Mouse (Mus musculus): ENCODE data around the gene Pcolce2.

Gene Pcolce2

GRCm38 (mm10) chr9:95653363-95653762, 16.0 kb downstream of the Pcolce2 start:
- in situ Hi-C loops (cut with MboI; ENCODE audit: unreplicated experiment in 2 of 2): no loop called here

GRCm38 (mm10) chr9:95654356-95654755, 17.0 kb downstream of the Pcolce2 start:
- in situ Hi-C loops (cut with MboI; ENCODE audit: unreplicated experiment in 2 of 2): no loop called here

GRCm38 (mm10) chr9:95657941-95658340, 20.5 kb downstream of the Pcolce2 start:
- in situ Hi-C loops (cut with MboI; ENCODE audit: unreplicated experiment in 2 of 2): no loop called here

- in situ Hi-C loops (cut with MboI; ENCODE audit: unreplicated experiment in 2 of 2): no loop called here
Observed at GRCm38 (mm10) chr9:95664290-95664989, 27.0 kb downstream of the Pcolce2 start.

GRCm38 (mm10) chr9:95665835-95666234, 28.4 kb downstream of the Pcolce2 start:
- in situ Hi-C loops (cut with MboI; ENCODE audit: unreplicated experiment in 2 of 2): no loop called here

GRCm38 (mm10) chr9:95667836-95668235, 30.4 kb downstream of the Pcolce2 start:
- in situ Hi-C loops (cut with MboI; ENCODE audit: unreplicated experiment in 2 of 2): no loop called here

- in situ Hi-C loops (cut with MboI; ENCODE audit: unreplicated experiment in 2 of 2): no loop called here
Observed at GRCm38 (mm10) chr9:95668306-95668705, 30.9 kb downstream of the Pcolce2 start.

GRCm38 (mm10) chr9:95672331-95672730, 34.9 kb downstream of the Pcolce2 start:
- in situ Hi-C loops (cut with MboI; ENCODE audit: unreplicated experiment in 2 of 2): no loop called here

- in situ Hi-C loops (cut with MboI; ENCODE audit: unreplicated experiment in 2 of 2): no loop called here
Observed at GRCm38 (mm10) chr9:95672760-95673159, 35.4 kb downstream of the Pcolce2 start.

GRCm38 (mm10) chr9:95675064-95675699, 37.8 kb downstream of the Pcolce2 start:
- in situ Hi-C loops (cut with MboI; ENCODE audit: unreplicated experiment in 2 of 2): no loop called here

- in situ Hi-C loops (cut with MboI; ENCODE audit: unreplicated experiment in 2 of 2): no loop called here
Observed at GRCm38 (mm10) chr9:95676021-95676420, 38.6 kb downstream of the Pcolce2 start.

- in situ Hi-C loops (cut with MboI; ENCODE audit: unreplicated experiment in 2 of 2): loop anchor here in 1 of 2 experiments (10.0 kb wide), 2 partner anchors 165 to 945 kb away; partner anchors contain the start of gene Pls1
Observed at GRCm38 (mm10) chr9:95679966-95680365, 42.6 kb downstream of the Pcolce2 start.

- in situ Hi-C loops (cut with MboI; ENCODE audit: unreplicated experiment in 2 of 2): loop anchor here in 1 of 2 experiments (10.0 kb wide), 2 partner anchors 164 to 946 kb away; partner anchors contain the start of gene Pls1
Observed at GRCm38 (mm10) chr9:95680691-95681090, 43.3 kb downstream of the Pcolce2 start.

- in situ Hi-C loops (cut with MboI; ENCODE audit: unreplicated experiment in 2 of 2): loop anchor here in 1 of 2 experiments (10.0 kb wide), 2 partner anchors 159 to 951 kb away; partner anchors contain the start of gene Pls1
Observed at GRCm38 (mm10) chr9:95685660-95686440, 48.4 kb downstream of the Pcolce2 start.

- in situ Hi-C loops (cut with MboI; ENCODE audit: unreplicated experiment in 2 of 2): loop anchor here in 1 of 2 experiments (10.0 kb wide), 2 partner anchors 157 to 953 kb away; partner anchors contain the start of gene Pls1
Observed at GRCm38 (mm10) chr9:95688064-95688463, 50.7 kb downstream of the Pcolce2 start.

GRCm38 (mm10) chr9:95692823-95693222, 55.4 kb downstream of the Pcolce2 start:
- in situ Hi-C loops (cut with MboI; ENCODE audit: unreplicated experiment in 2 of 2): loop anchor here (5.0 to 10.0 kb wide), 3 partner anchors 144 to 948 kb away; no protein-coding TSS in a partner anchor

- in situ Hi-C loops (cut with MboI; ENCODE audit: unreplicated experiment in 2 of 2): loop anchor here (5.0 to 10.0 kb wide), 3 partner anchors 144 to 949 kb away; no protein-coding TSS in a partner anchor
Observed at GRCm38 (mm10) chr9:95693528-95694100, 56.2 kb downstream of the Pcolce2 start.

- in situ Hi-C loops (cut with MboI; ENCODE audit: unreplicated experiment in 2 of 2): loop anchor here (5.0 to 10.0 kb wide), 3 partner anchors 143 to 950 kb away; no protein-coding TSS in a partner anchor
Observed at GRCm38 (mm10) chr9:95694526-95694925, 57.1 kb downstream of the Pcolce2 start.

- in situ Hi-C loops (cut with MboI; ENCODE audit: unreplicated experiment in 2 of 2): loop anchor here (5.0 to 10.0 kb wide), 3 partner anchors 200 to 950 kb away; no protein-coding TSS in a partner anchor
Observed at GRCm38 (mm10) chr9:95695023-95695422, 57.6 kb downstream of the Pcolce2 start.

- in situ Hi-C loops (cut with MboI; ENCODE audit: unreplicated experiment in 2 of 2): loop anchor here (5.0 to 10.0 kb wide), 3 partner anchors 202 to 952 kb away; no protein-coding TSS in a partner anchor
Observed at GRCm38 (mm10) chr9:95696581-95696980, 59.2 kb downstream of the Pcolce2 start.
